Mouse (Mus musculus) spleen, embryonic (tissue): ENCODE data around the gene Peak1.

ENCODE experiments used
- CTCF ChIA-PET: fragments of 350-600 bp; sonication (Branson Sonifier 250); formaldehyde crosslinking; loops from one replicate; lab custom pipeline; 2022; lab: Charles Lee

Peak1 gene

GRCm38 (mm10) chr9:56417415-56417947 is 386 bp downstream of the Peak1 start:
- CTCF ChIA-PET, result interaction anchor here (0.7 kb wide), 1 partner anchor 9 kb away, joined by 4 read pairs; no protein-coding TSS in a partner anchor

- CTCF ChIA-PET, result interaction anchor here (1.0 kb wide), 1 partner anchor 48 kb away, joined by 4 read pairs; no protein-coding TSS in a partner anchor
These were observed 1.8 kb downstream of the Peak1 start for GRCm38 (mm10) chr9:56415935-56416607.

- CTCF ChIA-PET, result interaction anchor here (1.0 kb wide), 1 partner anchor 49 kb away, joined by 4 read pairs; no protein-coding TSS in a partner anchor
These were observed 2.5 kb downstream of the Peak1 start for GRCm38 (mm10) chr9:56415393-56415792.

- CTCF ChIA-PET, result no interaction called here
These were observed 3.5 kb downstream of the Peak1 start for GRCm38 (mm10) chr9:56414322-56414721.

GRCm38 (mm10) chr9:56412716-56413115 is 5.2 kb downstream of the Peak1 start:
- CTCF ChIA-PET, result interaction anchor here (0.6 to 0.7 kb wide), 3 partner anchors 91 to 869 kb away, joined by 3 to 7 read pairs (median 4); no protein-coding TSS in a partner anchor

- CTCF ChIA-PET, result interaction anchor here (0.7 kb wide), 1 partner anchor 15 kb away, joined by 3 read pairs; no protein-coding TSS in a partner anchor
These were observed 7.9 kb downstream of the Peak1 start for GRCm38 (mm10) chr9:56409928-56410327.

GRCm38 (mm10) chr9:56404619-56405018 is 13.2 kb downstream of the Peak1 start:
- CTCF ChIA-PET, result no interaction called here

- CTCF ChIA-PET, result no interaction called here
These were observed 21.6 kb downstream of the Peak1 start for GRCm38 (mm10) chr9:56396306-56396705.

GRCm38 (mm10) chr9:56392857-56393256 is 25.0 kb downstream of the Peak1 start:
- CTCF ChIA-PET, result no interaction called here

GRCm38 (mm10) chr9:56382786-56383185 is 35.1 kb downstream of the Peak1 start:
- CTCF ChIA-PET, result no interaction called here

- CTCF ChIA-PET, result interaction anchor here (0.6 kb wide), 1 partner anchor 29 kb away, joined by 12 read pairs; no protein-coding TSS in a partner anchor
These were observed 43.5 kb downstream of the Peak1 start for GRCm38 (mm10) chr9:56374401-56374800.

- CTCF ChIA-PET, result no interaction called here
These were observed 47.2 kb downstream of the Peak1 start for GRCm38 (mm10) chr9:56370710-56371109.

- CTCF ChIA-PET, result no interaction called here
These were observed 49.1 kb downstream of the Peak1 start for GRCm38 (mm10) chr9:56368814-56369213.

- CTCF ChIA-PET, result no interaction called here
These were observed 54.6 kb downstream of the Peak1 start for GRCm38 (mm10) chr9:56363306-56363705.

GRCm38 (mm10) chr9:56359261-56359660 is 58.6 kb downstream of the Peak1 start:
- CTCF ChIA-PET, result interaction anchor here (0.5 kb wide), 1 partner anchor 29 kb away, joined by 3 read pairs; no protein-coding TSS in a partner anchor

GRCm38 (mm10) chr9:56355186-56355585 is 62.7 kb downstream of the Peak1 start:
- CTCF ChIA-PET, result no interaction called here

GRCm38 (mm10) chr9:56346321-56346720 is 71.5 kb downstream of the Peak1 start:
- CTCF ChIA-PET, result no interaction called here

GRCm38 (mm10) chr9:56339426-56340195 is 78.3 kb downstream of the Peak1 start:
- CTCF ChIA-PET, result no interaction called here

- CTCF ChIA-PET, result no interaction called here
These were observed 83.5 kb downstream of the Peak1 start for GRCm38 (mm10) chr9:56334363-56334762.

GRCm38 (mm10) chr9:56332774-56333173 is 85.1 kb downstream of the Peak1 start:
- CTCF ChIA-PET, result no interaction called here

GRCm38 (mm10) chr9:56326511-56327005 is 91.3 kb downstream of the Peak1 start:
- CTCF ChIA-PET, result no interaction called here

- CTCF ChIA-PET, result no interaction called here
These were observed 92.1 kb downstream of the Peak1 start for GRCm38 (mm10) chr9:56325725-56326124.
